Mouse (Mus musculus) liver, embryonic 15.5 days (tissue): Measurements from ENCODE around the gene Prkce. TPM values are rescaled to one million over a fixed set of nuclear protein-coding genes. Genes with fewer than 3 reads are reported as not detected.

Experiments
- ATAC-seq: fragments of 200-750 bp; cut with Nextera tagmentation; 2 replicates; pipeline ENCODE4 v1.8.0; 2017; ENCODE audit warnings: moderate number of reproducible peaks, mild to moderate bottlenecking, moderate library complexity; ENCODE audit not compliant: insufficient read depth
- H3K27ac ChIP-seq: fragments of 300-500 bp; sonication (generic); replicated peaks from 2 replicates; pipeline ENCODE4 v1.5.1; 2015; ENCODE audit warnings: mild to moderate bottlenecking, inconsistent platforms
- H3K27me3 ChIP-seq: fragments of 300-500 bp; sonication (generic); 2 replicates; pipeline ENCODE4 v1.6.1; 2015; ENCODE audit warnings: mild to moderate bottlenecking, inconsistent platforms
- H3K36me3 ChIP-seq: fragments of 300-500 bp; sonication (generic); replicated peaks from 2 replicates; pipeline ENCODE4 v1.6.1; 2015; ENCODE audit warnings: moderate library complexity, mild to moderate bottlenecking, inconsistent platforms
- H3K4me1 ChIP-seq: fragments of 300-500 bp; sonication (generic); replicated peaks from 2 replicates; pipeline ENCODE4 v1.6.1; 2015; ENCODE audit warnings: inconsistent platforms
- H3K4me2 ChIP-seq: fragments of 300-500 bp; sonication (generic); 2 replicates; pipeline ENCODE4 v1.6.1; 2015; ENCODE audit warnings: moderate library complexity, mild to moderate bottlenecking, inconsistent platforms
- H3K4me3 ChIP-seq: fragments of 300-500 bp; sonication (generic); replicated peaks from 2 replicates; pipeline ENCODE4 v1.5.1; 2015; ENCODE audit warnings: mild to moderate bottlenecking, inconsistent platforms
- H3K9ac ChIP-seq: fragments of 300-500 bp; sonication (generic); 2 replicates; pipeline ENCODE4 v1.6.1; 2015; ENCODE audit warnings: moderate library complexity, mild to moderate bottlenecking, inconsistent platforms
- H3K9me3 ChIP-seq: fragments of 300-500 bp; sonication (generic); replicated peaks from 2 replicates; pipeline ENCODE4 v1.6.1; 2016; ENCODE audit warnings: inconsistent platforms
- WGBS: fragments of 180-500 bp; shearing (Covaris S2); methylation state at CpG from one replicate; pipeline ENCODE4 v1.1.7; 2015; ENCODE audit warnings: mixed read lengths; ENCODE audit not compliant: insufficient replicate concordance; 5-methylcytosine and 5-hydroxymethylcytosine counted together
- polyA plus RNA-seq: library from polyadenylated mRNA; unstranded; fragments of >200 nt; fragmentation: Nextera tagmentation; extraction: Ambion mirVana; gene quantifications from 2 replicates; pipeline ENCODE4 v1.2.1, GENCODE M21; 2015

The Prkce gene
- polyA plus RNA-seq, 1 experiment from 2014 or later = 0.79 TPM

GRCm38 (mm10) chr17:86506881-86507280, 339.3 kb downstream of the Prkce start:
- H3K4me3 ChIP-seq = no peak overlapping the region
- H3K9ac ChIP-seq = no peak overlapping the region

DNA sequence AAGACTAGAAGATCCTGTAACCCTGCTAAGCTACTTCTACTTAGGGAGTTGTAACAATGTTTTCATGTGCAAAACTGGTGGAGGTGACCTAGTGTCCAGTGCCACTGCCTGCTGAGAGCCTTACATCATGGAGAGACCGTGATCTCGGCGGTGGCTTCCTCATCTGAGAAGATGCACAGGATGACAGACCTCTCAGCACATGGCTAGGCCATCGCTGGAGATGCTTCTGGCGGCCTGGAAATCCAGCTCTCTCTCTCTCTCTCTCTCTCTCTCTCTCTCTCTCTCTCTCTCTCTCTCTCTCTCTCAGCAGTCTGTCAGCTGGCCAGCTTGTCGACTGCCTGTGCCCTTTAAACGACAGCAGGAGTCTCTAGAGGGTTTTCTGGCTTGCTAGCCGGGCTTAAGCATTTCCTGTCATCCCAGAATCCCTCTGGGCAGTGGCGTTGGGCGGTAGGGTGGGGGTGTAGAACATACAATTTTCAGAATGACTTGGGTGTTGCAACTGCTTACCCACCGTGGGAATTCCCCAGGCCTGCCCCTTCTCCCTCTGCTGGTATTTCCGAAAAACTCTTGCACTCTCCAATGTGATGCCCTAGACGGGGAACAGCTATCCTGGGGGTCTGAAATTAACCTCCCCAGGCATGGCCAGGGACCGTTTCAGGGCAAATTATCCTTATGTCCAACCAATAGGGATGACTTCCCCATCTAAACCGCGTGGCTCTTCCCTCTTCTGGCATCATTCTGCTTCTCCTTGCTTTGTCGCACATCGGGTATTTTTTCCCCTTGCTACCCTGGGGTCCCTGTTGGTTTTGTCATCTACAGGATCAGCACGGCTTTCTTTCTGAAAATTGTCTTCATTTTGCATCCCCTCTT, 340.0 kb downstream of the Prkce start:
- WGBS = 49% methylated on average over 18 of the region's 19 CpGs
- ATAC-seq = no peak
- Histone ChIP-seq H3K9me3 (no peaks in the 10 kb centered on the region), H3K4me3 (no peak overlapping the region), H3K36me3 (no peaks in the 10 kb centered on the region), H3K4me2 (no peak overlapping the region), H3K4me1 (0 out of 2 replicates have a peak, but pooled peaks cover 2% of the 10 kb centered on the region), H3K27me3 (no peaks in the 10 kb centered on the region), H3K9ac (no peak overlapping the region), H3K27ac (no peak overlapping the region)

More at GRCm38 (mm10) chr17:86506881-86507280, 339.3 kb downstream of the Prkce start:
- H3K27ac ChIP-seq = no peak overlapping the region
- 0 out of 2 replicates have a peak, but pooled peaks cover 2% of the 10 kb centered on the region for H3K4me1 ChIP-seq
- H3K36me3 ChIP-seq = no peaks in the 10 kb centered on the region
- no peaks in the 10 kb centered on the region for H3K27me3 ChIP-seq
- 40% methylated on average over 5 of the region's 5 CpGs for WGBS
- ATAC-seq = no peak
- H3K4me2 ChIP-seq = no peak overlapping the region
- H3K9me3 ChIP-seq = no peaks in the 10 kb centered on the region

- Histone ChIP-seq H3K36me3 (no peaks in the 10 kb centered on the region), H3K4me1 (0 out of 2 replicates have a peak, but pooled peaks cover 2% of the 10 kb centered on the region), H3K4me3 (no peak overlapping the region), H3K9ac (no peak overlapping the region), H3K27me3 (no peaks in the 10 kb centered on the region), H3K4me2 (no peak overlapping the region), H3K9me3 (no peaks in the 10 kb centered on the region), H3K27ac (no peak overlapping the region)
- no peak for ATAC-seq
- WGBS = 68% methylated on average over 3 of the region's 3 CpGs
Observed at GRCm38 (mm10) chr17:86508212-86508490, 340.6 kb downstream of the Prkce start.

DNA sequence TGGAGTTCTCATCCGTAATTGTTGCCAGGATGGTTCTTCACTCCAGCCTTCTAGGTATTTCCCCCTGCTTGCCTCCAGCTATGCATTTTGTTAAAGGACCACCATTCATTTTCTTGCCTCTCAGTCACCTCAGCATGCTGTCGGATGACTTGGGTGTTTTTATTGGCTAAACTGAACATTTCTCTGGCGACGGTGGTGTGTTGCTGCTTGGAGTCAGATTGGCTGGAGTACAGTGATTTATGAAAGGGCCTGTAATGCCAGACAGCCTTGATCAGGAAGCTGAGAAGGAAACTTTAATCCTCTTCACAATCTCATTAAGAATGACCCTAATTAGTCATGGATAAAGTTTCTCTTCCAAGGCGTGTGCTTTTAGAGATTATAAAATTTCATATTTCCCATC, 342.3 kb downstream of the Prkce start:
- H3K4me3 ChIP-seq = no peak overlapping the region
- no peak overlapping the region for H3K4me2 ChIP-seq
- ATAC-seq = no peak
- H3K9me3 ChIP-seq = no peaks in the 10 kb centered on the region
- no peaks in the 10 kb centered on the region for H3K27me3 ChIP-seq
- 57% methylated on average over 5 of the region's 5 CpGs for WGBS
- H3K9ac ChIP-seq = no peak overlapping the region
- no peak overlapping the region for H3K27ac ChIP-seq
- 0 out of 2 replicates have a peak, but pooled peaks cover 2% of the 10 kb centered on the region for H3K4me1 ChIP-seq
- no peaks in the 10 kb centered on the region for H3K36me3 ChIP-seq

GRCm38 (mm10) chr17:86514974-86515620, 347.5 kb downstream of the Prkce start:
- Histone ChIP-seq H3K4me3 (no peak overlapping the region), H3K4me1 (no peaks in the 10 kb centered on the region), H3K9me3 (no peaks in the 10 kb centered on the region), H3K27me3 (no peaks in the 10 kb centered on the region), H3K4me2 (no peak overlapping the region), H3K9ac (no peak overlapping the region), H3K36me3 (no peaks in the 10 kb centered on the region), H3K27ac (no peak overlapping the region)
- ATAC-seq = no peak
- 74% methylated on average over 13 of the region's 13 CpGs for WGBS

DNA sequence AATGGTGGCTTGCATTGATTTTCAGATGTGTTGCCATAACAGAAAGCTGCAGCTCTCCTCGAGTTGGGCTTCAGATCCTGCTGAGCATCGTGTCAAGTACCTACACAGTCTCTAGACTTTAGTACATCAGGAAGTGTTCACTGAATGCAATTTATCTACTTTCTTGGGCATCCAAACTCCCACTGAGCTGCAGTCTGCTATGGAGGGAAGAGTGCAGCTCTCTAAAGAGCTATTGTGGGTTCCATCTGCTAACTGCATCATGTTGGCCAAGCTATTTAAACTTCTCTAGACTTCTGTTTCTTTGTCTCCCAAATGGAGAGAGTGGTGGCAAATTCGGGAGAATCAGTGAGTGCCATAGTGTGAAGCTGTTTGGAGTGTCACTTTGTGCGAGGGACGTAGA, 349.0 kb downstream of the Prkce start:
- Histone ChIP-seq H3K27me3 (no peaks in the 10 kb centered on the region), H3K4me3 (no peak overlapping the region), H3K9ac (no peak overlapping the region), H3K4me2 (no peak overlapping the region), H3K36me3 (no peaks in the 10 kb centered on the region), H3K27ac (no peak overlapping the region), H3K9me3 (no peaks in the 10 kb centered on the region), H3K4me1 (no peaks in the 10 kb centered on the region)
- 58% methylated on average over 5 of the region's 5 CpGs for WGBS
- ATAC-seq = no peak

GRCm38 (mm10) chr17:86518604-86519003, 351.0 kb downstream of the Prkce start:
- Histone ChIP-seq H3K36me3 (no peaks in the 10 kb centered on the region), H3K4me2 (no peak overlapping the region), H3K4me3 (no peak overlapping the region), H3K27ac (no peak overlapping the region), H3K4me1 (peaks cover 8% of the 10 kb centered on the region; the same call in 1 of the 2 replicates), H3K27me3 (no peaks in the 10 kb centered on the region), H3K9ac (no peak overlapping the region), H3K9me3 (no peaks in the 10 kb centered on the region)
- no peak for ATAC-seq
- WGBS = 72% methylated on average over 7 of the region's 7 CpGs

DNA sequence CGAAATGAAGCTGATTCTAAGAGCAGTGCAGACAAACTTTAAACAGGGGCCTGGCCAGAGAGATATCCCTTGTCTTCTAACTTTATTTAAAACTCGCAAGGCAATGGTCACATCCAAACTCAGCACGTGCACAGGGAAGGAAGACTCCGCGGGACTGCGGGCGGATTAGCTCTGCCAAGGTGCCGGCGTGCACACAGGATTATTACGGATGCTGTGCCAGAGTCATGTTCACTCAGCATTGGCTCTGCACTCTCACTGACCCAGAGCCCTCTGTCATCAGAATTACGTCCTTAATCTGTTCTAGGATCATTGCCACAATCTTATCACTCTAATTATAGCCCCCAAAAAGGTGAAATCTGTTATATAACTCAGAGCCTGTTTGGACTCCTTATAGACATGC, 353.7 kb downstream of the Prkce start:
- Histone ChIP-seq H3K27me3 (no peaks in the 10 kb centered on the region), H3K9me3 (no peaks in the 10 kb centered on the region), H3K4me1 (peaks cover 14% of the 10 kb centered on the region; the same call in 1 of the 2 replicates), H3K4me2 (no peak overlapping the region), H3K36me3 (no peaks in the 10 kb centered on the region), H3K9ac (no peak overlapping the region), H3K27ac (no peak overlapping the region), H3K4me3 (no peak overlapping the region)
- no peak for ATAC-seq
- 84% methylated on average over 11 of the region's 11 CpGs for WGBS

DNA sequence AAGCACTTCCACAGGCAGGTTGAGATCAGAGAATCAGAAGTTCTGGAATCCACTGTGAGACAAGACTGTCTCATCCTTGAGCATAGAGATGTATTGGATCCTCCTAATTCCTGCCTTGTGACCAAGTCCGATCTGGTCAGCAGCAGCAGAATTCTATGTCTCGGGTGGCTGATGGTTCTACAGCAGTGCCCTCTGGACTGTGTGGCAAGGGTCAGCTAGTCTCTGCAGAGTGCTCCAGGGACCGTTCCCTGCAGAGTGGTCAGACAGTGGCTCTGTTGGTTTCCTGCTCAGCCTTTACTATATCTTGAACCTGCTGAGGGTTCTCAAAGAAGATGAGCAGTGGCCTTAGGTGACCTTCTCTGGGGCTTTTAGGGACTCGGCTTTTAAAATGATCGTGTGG, 355.1 kb downstream of the Prkce start:
- 58% methylated on average over 5 of the region's 5 CpGs for WGBS
- no peak overlapping the region for H3K4me3 ChIP-seq
- no peaks in the 10 kb centered on the region for H3K27me3 ChIP-seq
- ATAC-seq = 0 out of 2 replicates have a peak, but pooled peaks have one; percentile 38
- no peak overlapping the region for H3K27ac ChIP-seq
- no peak overlapping the region for H3K4me2 ChIP-seq
- no peaks in the 10 kb centered on the region for H3K36me3 ChIP-seq
- no peak overlapping the region for H3K9ac ChIP-seq
- H3K4me1 ChIP-seq = peaks cover 14% of the 10 kb centered on the region; the same call in 1 of the 2 replicates
- H3K9me3 ChIP-seq = no peaks in the 10 kb centered on the region

- peak; percentile 46; the same call in 1 of the 2 replicates for ATAC-seq
- no peak overlapping the region for H3K9ac ChIP-seq
- H3K27ac ChIP-seq = no peak overlapping the region
Observed at GRCm38 (mm10) chr17:86523374-86523773, 355.8 kb downstream of the Prkce start.

GRCm38 (mm10) chr17:86523843-86524242, 356.3 kb downstream of the Prkce start:
- WGBS = 72% methylated on average over 10 of the region's 10 CpGs
- no peak overlapping the region for H3K9ac ChIP-seq
- no peak for ATAC-seq
- H3K4me3 ChIP-seq = no peak overlapping the region
- peaks cover 14% of the 10 kb centered on the region; the same call in 1 of the 2 replicates for H3K4me1 ChIP-seq
- no peaks in the 10 kb centered on the region for H3K27me3 ChIP-seq
- H3K4me2 ChIP-seq = no peak overlapping the region
- H3K9me3 ChIP-seq = no peaks in the 10 kb centered on the region
- no peak overlapping the region for H3K27ac ChIP-seq
- H3K36me3 ChIP-seq = no peaks in the 10 kb centered on the region

More at GRCm38 (mm10) chr17:86523374-86523773, 355.8 kb downstream of the Prkce start:
- no peak overlapping the region for H3K4me3 ChIP-seq
- peaks cover 14% of the 10 kb centered on the region; the same call in 1 of the 2 replicates for H3K4me1 ChIP-seq
- no peaks in the 10 kb centered on the region for H3K9me3 ChIP-seq
- WGBS = 39% methylated on average over 3 of the region's 3 CpGs
- H3K4me2 ChIP-seq = no peak overlapping the region
- H3K36me3 ChIP-seq = no peaks in the 10 kb centered on the region
- no peaks in the 10 kb centered on the region for H3K27me3 ChIP-seq
